In the genomic region with DNA sequence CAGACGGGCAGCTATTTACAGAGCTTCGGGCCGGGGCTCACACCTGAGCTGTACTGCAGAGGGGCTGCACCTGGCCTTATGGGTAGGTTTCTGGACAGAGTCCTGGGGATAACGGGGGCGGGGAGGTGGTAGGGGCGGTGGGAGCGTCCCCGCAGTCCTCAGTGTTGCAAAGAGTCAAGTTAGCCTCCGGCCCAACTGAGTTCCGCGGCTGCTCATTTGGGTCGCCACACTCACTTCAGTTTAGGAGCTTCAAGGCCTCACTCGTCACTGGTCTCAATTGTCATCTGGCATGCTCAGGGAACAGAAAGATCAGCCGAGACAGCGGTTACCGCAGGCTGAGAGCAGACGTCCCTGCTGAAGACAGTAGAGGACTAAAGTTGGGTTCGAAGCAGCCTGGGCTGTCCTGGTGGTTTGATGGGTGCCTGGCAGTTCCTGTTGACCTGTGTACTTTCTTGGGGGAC, we compare ENCODE assay signal across 8 mouse cellular contexts.
DNase-seq lines count a peak whose midpoint lies in the region; ATAC-seq lines count a peak whose summit lies in the region.

No protein-coding gene starts in this region.

- H3K4me2 ChIP-seq in heart, embryonic 12.5 days, result peak overlapping the region; percentile 72
- H3K4me2 ChIP-seq in forebrain, embryonic 16.5 days (ENCODE audit: low read length), result peak overlapping the region; percentile 87
- H3K4me2 ChIP-seq in liver, embryonic 16.5 days (ENCODE audit: low read depth, low read length), result peak overlapping the region; percentile 94
- H3K4me2 ChIP-seq in stomach, embryonic 16.5 days (ENCODE audit: low read depth, low read length), result peak overlapping the region; percentile 84

- no peaks in the 10 kb centered on the region for H3K9me3 ChIP-seq in heart, embryonic 12.5 days (replicated peaks)
- no peaks in the 10 kb centered on the region for H3K9me3 ChIP-seq in forebrain, embryonic 16.5 days (ENCODE audit: control insufficient read depth, low read length)
- H3K9me3 ChIP-seq in liver, embryonic 16.5 days (replicated peaks; ENCODE audit: control insufficient read depth, low read length), result no peaks in the 10 kb centered on the region
- H3K9me3 ChIP-seq in stomach, embryonic 16.5 days (replicated peaks; ENCODE audit: control insufficient read depth, low read length), result no peaks in the 10 kb centered on the region

- no peaks in the 10 kb centered on the region for H3K27me3 ChIP-seq in heart, embryonic 12.5 days (replicated peaks)
- H3K27me3 ChIP-seq in forebrain, embryonic 16.5 days (replicated peaks; ENCODE audit: control insufficient read depth, insufficient read depth, low read length), result no peaks in the 10 kb centered on the region
- H3K27me3 ChIP-seq in liver, embryonic 16.5 days (ENCODE audit: control insufficient read depth, insufficient read depth, low read depth, low read length), result no peaks in the 10 kb centered on the region
- H3K27me3 ChIP-seq in stomach, embryonic 16.5 days (ENCODE audit: control insufficient read depth, insufficient read depth, low read length), result no peaks in the 10 kb centered on the region

- H3K4me1 ChIP-seq in heart, embryonic 12.5 days (replicated peaks), result peaks cover 79% of the 10 kb centered on the region
- H3K4me1 ChIP-seq in forebrain, embryonic 16.5 days (replicated peaks; ENCODE audit: control insufficient read depth, insufficient read depth, low read length), result peaks cover 62% of the 10 kb centered on the region
- H3K4me1 ChIP-seq in liver, embryonic 16.5 days (ENCODE audit: control insufficient read depth, low read depth, low read length), result peaks cover 45% of the 10 kb centered on the region
- peaks cover 48% of the 10 kb centered on the region for H3K4me1 ChIP-seq in stomach, embryonic 16.5 days (ENCODE audit: control insufficient read depth, insufficient read depth, low read length)

- peak overlapping the region; percentile 78 for H3K9ac ChIP-seq in heart, embryonic 12.5 days
- H3K9ac ChIP-seq in forebrain, embryonic 16.5 days (replicated peaks; ENCODE audit: low read depth, low read length), result peak overlapping the region; percentile 62
- peak overlapping the region; percentile 40 for H3K9ac ChIP-seq in liver, embryonic 16.5 days (ENCODE audit: low read depth, low read length)
- peak overlapping the region; percentile 77 for H3K9ac ChIP-seq in stomach, embryonic 16.5 days (ENCODE audit: low read length)

- H3K4me3 ChIP-seq in heart, embryonic 12.5 days, result peak overlapping the region; percentile 58
- peak overlapping the region; percentile 51 for H3K4me3 ChIP-seq in forebrain, embryonic 16.5 days (replicated peaks; ENCODE audit: low read length)
- peak overlapping the region; percentile 66 for H3K4me3 ChIP-seq in liver, embryonic 16.5 days (ENCODE audit: low read depth, low read length)
- peak overlapping the region; percentile 53 for H3K4me3 ChIP-seq in stomach, embryonic 16.5 days (replicated peaks; ENCODE audit: low read length)

- peak overlapping the region; percentile 88 for H3K27ac ChIP-seq in heart, embryonic 12.5 days (ENCODE audit: poor library complexity, severe bottlenecking)
- H3K27ac ChIP-seq in forebrain, embryonic 16.5 days (ENCODE audit: low read length), result peak overlapping the region; percentile 74
- H3K27ac ChIP-seq in liver, embryonic 16.5 days (ENCODE audit: low read length), result peak overlapping the region; percentile 87
- H3K27ac ChIP-seq in stomach, embryonic 16.5 days (ENCODE audit: low read length), result peak overlapping the region; percentile 72

- H3K36me3 ChIP-seq in heart, embryonic 12.5 days, result peaks cover 28% of the 10 kb centered on the region
- H3K36me3 ChIP-seq in forebrain, embryonic 16.5 days (ENCODE audit: control insufficient read depth, insufficient read depth), result peaks cover 2% of the 10 kb centered on the region; the same call in 1 of the 2 replicates
- H3K36me3 ChIP-seq in liver, embryonic 16.5 days (ENCODE audit: control insufficient read depth, insufficient read depth), result no peaks in the 10 kb centered on the region
- peaks cover 11% of the 10 kb centered on the region for H3K36me3 ChIP-seq in stomach, embryonic 16.5 days (ENCODE audit: control insufficient read depth, insufficient read depth, low read length)

- DNase-seq in heart, adult 11 months, result no peak
- DNase-seq in R1 (ENCODE audit: low read depth, low spot score), result peak; percentile 71
- DNase-seq in cerebellum, adult 11 months, result no peak
- DNase-seq in urinary bladder, adult 2 months (ENCODE audit: low spot score), result no peak

- WGBS in heart, embryonic 12.5 days, result 2% methylated on average over 15 of the region's 18 CpGs
- WGBS in forebrain, embryonic 16.5 days, result under 1% methylated on average over 18 of the region's 18 CpGs
- whole genome bisulfite sequencing in liver, embryonic 16.5 days (ENCODE audit: insufficient replicate concordance), result under 1% methylated on average over 18 of the region's 18 CpGs
- WGBS in stomach, embryonic 16.5 days, result 7% methylated on average over 17 of the region's 18 CpGs

- ATAC-seq in heart, embryonic 12.5 days (ENCODE audit: insufficient number of reproducible peaks, low FRiP score), result peak; percentile 34
- ATAC-seq in forebrain, embryonic 16.5 days, result peak; percentile 22; the same call in 1 of the 2 replicates
- peak; percentile 32 for ATAC-seq in liver, embryonic 16.5 days (ENCODE audit: low read depth)
- ATAC-seq in stomach, embryonic 16.5 days (ENCODE audit: insufficient read depth, low FRiP score), result peak; percentile 34; the same call in 1 of the 2 replicates
